Mouse (Mus musculus) small intestine, adult 2 months (tissue): ENCODE measurements at regions not wholly inside any gene's neighbourhood (a gene's known extent, or its start where the extent isn't known, plus 50 kb on each side); places are given as distances from the start of the nearest gene placed in this dataset.

ENCODE experiments used
- H3K27ac ChIP-seq: fragments of 200-500 bp; 2 replicates; pipeline ENCODE4 v1.5.1; 2012; ENCODE audit warnings: low read depth, low read length, control low read depth, inconsistent platforms; ENCODE audit not compliant: insufficient read depth
- H3K27me3 ChIP-seq: fragments of 200-500 bp; 2 replicates; pipeline ENCODE4 v1.6.1; 2012; ENCODE audit warnings: mild to moderate bottlenecking, moderate library complexity, low read length, inconsistent platforms; ENCODE audit not compliant: control insufficient read depth, insufficient read depth
- H3K36me3 ChIP-seq: fragments of 200-500 bp; 2 replicates; pipeline ENCODE4 v1.6.1; 2012; ENCODE audit warnings: mild to moderate bottlenecking, low read length, control low read depth, inconsistent platforms; ENCODE audit not compliant: control insufficient read depth, insufficient read depth
- H3K4me1 ChIP-seq: fragments of 200-500 bp; 2 replicates; pipeline ENCODE4 v1.6.1; 2012; ENCODE audit warnings: low read length, inconsistent platforms, mixed read lengths; ENCODE audit not compliant: control insufficient read depth, insufficient read depth, insufficient read length
- H3K4me3 ChIP-seq: fragments of 200-500 bp; 2 replicates; pipeline ENCODE4 v1.5.1; 2012; ENCODE audit warnings: low read depth, mild to moderate bottlenecking, control low read depth, inconsistent platforms, low read length, moderate library complexity
- CTCF ChIP-seq: fragments of 200-500 bp; IDR thresholded peaks from 2 replicates; pipeline ENCODE4 v1.5.1; 2012; ENCODE audit warnings: low read depth, mild to moderate bottlenecking, control low read depth, inconsistent platforms, low read length, moderate library complexity, mixed read lengths; ENCODE audit not compliant: insufficient replicate concordance, insufficient read length; ENCODE audit errors: extremely low read depth
- POLR2A ChIP-seq: fragments of 200-500 bp; IDR thresholded peaks from 2 replicates; pipeline ENCODE4 v1.6.1; 2012; ENCODE audit warnings: low read depth, mild to moderate bottlenecking, control low read depth, inconsistent platforms, low read length, moderate library complexity
- WGBS: fragments of 180-500 bp; shearing (Covaris S2); methylation state at CpG from one replicate; pipeline ENCODE4 v1.1.7; 2018; 5-methylcytosine and 5-hydroxymethylcytosine counted together

DNA sequence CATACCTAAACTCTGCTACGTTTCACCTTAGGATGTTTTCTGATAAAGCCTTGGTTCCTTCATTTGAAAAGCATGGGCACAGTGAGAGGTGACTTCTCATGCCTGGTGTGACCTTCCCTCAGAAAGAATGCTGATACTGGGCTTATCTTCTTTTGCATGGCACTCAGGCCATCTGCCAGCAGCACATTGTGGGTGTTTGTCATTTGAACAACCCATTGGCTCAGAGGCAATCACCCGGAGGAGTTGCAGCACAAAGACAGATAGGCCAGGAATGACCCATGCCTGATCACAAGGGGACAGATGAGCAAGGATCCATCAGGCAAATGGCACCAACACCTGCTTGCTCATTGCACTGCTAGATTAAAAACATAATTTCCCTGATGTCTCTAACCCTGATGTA, 572.7 kb upstream of the Fam19a5 start:
- 73% methylated on average over 2 of the region's 2 CpGs for whole genome bisulfite sequencing
- TF ChIP-seq POLR2A (no peak), CTCF (no peak)
- Histone ChIP-seq H3K27me3 (no peaks in the 10 kb centered on the region), H3K4me1 (no peaks in the 10 kb centered on the region), H3K27ac (no peak overlapping the region), H3K36me3 (no peaks in the 10 kb centered on the region), H3K4me3 (no peak overlapping the region)

DNA sequence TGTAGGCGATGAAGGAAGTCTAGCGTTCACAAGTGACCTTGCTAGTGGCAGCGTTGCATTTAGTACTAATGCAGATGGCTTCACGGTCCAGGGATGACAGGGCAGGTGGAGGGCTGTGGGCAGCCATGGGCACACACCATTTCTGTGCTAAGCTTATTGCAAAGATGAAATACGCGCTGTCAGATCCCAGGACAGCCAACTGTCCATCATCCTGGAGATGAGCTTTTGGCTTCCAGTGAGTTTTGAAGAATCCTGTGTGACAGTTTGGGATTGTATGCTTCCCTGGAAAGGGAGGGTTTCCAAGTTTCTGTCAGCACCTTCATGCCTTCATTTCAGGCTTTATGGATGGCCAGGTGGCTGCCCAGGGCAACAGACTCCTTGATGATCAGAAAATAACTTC, 547.9 kb upstream of the Fam19a5 start:
- no peak overlapping the region for H3K27ac ChIP-seq
- TF ChIP-seq POLR2A (no peak), CTCF (no peak)
- no peaks in the 10 kb centered on the region for H3K4me1 ChIP-seq
- H3K4me3 ChIP-seq = no peak overlapping the region
- WGBS = 94% methylated on average over 6 of the region's 6 CpGs
- no peaks in the 10 kb centered on the region for H3K27me3 ChIP-seq
- H3K36me3 ChIP-seq = no peaks in the 10 kb centered on the region

DNA sequence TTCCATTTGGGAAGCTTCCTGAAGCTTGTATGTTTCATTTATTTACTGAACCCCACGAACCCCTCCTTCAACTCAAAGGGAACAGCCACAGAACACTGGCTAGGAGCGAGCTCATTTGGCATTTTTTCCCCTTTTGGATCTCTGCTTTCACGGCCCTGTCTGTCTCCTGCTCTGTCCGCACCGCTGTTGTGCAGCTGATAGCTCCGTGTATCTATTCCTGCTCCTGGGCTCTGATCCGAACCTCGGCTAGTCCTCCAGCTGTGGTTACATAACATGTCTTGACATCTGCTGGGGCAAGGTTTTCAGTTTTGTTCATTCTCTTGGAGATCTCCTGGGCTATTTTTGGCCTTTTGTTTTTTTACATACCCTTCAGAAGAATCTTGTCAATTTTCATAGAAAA, 525.1 kb upstream of the Fam19a5 start:
- WGBS = 43% methylated on average over 8 of the region's 8 CpGs
- H3K4me1 ChIP-seq = no peaks in the 10 kb centered on the region
- H3K4me3 ChIP-seq = no peak overlapping the region
- H3K27me3 ChIP-seq = no peaks in the 10 kb centered on the region
- no peaks in the 10 kb centered on the region for H3K36me3 ChIP-seq
- TF ChIP-seq CTCF = no peak
- no peak for TF ChIP-seq POLR2A
- H3K27ac ChIP-seq = no peak overlapping the region

DNA sequence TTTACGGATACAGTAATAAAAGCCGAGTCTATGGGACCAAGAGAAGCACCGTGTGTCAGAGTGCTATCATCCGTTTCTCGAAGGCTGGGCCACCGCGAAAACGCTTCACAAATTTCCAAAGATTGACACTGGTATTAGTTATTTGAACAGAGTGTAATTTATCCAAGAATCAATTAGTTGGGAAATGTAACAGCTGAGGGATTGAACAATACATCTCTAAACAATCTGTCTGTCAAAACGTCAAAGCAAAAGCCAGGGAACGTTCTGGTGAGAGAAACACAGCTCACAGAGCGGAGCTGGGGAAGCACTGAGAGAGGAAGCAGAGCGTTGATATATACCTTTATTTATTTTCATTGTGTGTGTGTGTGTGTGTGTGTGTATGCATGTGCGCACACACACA, 498.1 kb upstream of the Fam19a5 start:
- Histone ChIP-seq H3K27me3 (no peaks in the 10 kb centered on the region), H3K36me3 (no peaks in the 10 kb centered on the region), H3K4me1 (no peaks in the 10 kb centered on the region), H3K4me3 (no peak overlapping the region), H3K27ac (no peak overlapping the region)
- WGBS = 57% methylated on average over 13 of the region's 13 CpGs
- TF ChIP-seq POLR2A = no peak
- no peak for TF ChIP-seq CTCF

DNA sequence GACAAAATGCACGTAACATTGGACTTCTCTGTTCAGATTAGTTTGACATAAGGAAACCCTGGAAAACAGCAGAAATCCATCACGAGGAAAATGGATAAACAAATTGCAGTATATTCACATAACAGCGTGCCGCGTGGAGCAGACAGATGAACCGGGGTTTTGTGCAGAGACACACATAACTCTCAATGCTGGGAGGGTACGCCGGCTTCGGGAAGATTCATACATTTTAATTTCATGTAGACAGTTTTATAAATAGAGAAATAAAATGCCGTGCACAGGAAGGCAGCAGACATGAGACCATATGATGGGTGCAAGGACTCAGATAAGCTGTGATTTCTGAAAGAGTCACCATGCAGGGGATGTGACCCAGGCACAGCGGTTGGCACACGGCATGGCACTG, 489.9 kb upstream of the Fam19a5 start:
- no peaks in the 10 kb centered on the region for H3K36me3 ChIP-seq
- 86% methylated on average over 12 of the region's 12 CpGs for WGBS
- H3K4me1 ChIP-seq = no peaks in the 10 kb centered on the region
- no peaks in the 10 kb centered on the region for H3K27me3 ChIP-seq
- TF ChIP-seq CTCF = no peak
- no peak for TF ChIP-seq POLR2A
- no peak overlapping the region for H3K4me3 ChIP-seq
- H3K27ac ChIP-seq = no peak overlapping the region

DNA sequence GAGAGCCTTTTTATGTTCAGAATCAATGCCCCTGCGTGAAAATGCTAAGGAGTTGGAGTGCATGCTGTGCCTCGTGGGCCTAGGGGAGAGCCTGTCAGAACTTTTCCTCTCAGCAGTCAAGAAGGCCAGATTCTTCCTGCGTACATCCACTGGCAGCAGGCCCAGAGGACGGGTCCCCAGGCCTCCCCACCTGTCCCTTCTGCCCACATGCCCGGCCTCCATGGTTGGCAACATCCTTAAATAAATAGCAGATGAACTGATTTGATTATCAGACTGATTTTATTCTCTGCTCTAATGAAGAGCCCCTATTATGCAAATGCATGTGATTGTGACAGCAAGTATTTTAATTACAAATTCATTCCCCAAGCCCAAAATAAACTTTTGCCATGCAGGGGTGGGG, 479.2 kb upstream of the Fam19a5 start:
- 57% methylated on average over 5 of the region's 5 CpGs for WGBS
- Histone ChIP-seq H3K27me3 (no peaks in the 10 kb centered on the region), H3K4me1 (no peaks in the 10 kb centered on the region), H3K4me3 (no peak overlapping the region), H3K36me3 (no peaks in the 10 kb centered on the region), H3K27ac (no peak overlapping the region)
- TF ChIP-seq CTCF (no peak), POLR2A (no peak)

DNA sequence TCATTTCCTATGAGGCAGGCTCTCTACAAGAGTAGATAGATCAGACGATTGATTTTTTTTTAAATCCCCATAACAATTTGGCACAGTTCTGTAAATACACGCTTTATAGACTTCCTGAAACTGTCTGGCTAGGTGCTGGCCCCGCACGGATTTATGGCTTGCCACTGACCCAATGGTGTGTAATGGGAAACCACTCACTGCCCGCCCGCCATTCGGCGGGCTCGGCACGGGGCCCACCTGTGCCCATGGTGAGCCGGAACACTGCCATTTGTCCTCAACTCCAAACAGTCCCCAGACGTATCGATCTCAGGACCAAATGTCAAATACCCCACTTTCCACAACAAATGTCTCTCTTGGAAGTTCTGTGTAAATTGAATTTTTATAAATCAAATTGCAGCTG, 475.8 kb upstream of the Fam19a5 start:
- TF ChIP-seq CTCF (no peak), POLR2A (no peak)
- H3K27me3 ChIP-seq = no peaks in the 10 kb centered on the region
- no peaks in the 10 kb centered on the region for H3K4me1 ChIP-seq
- H3K27ac ChIP-seq = no peak overlapping the region
- no peaks in the 10 kb centered on the region for H3K36me3 ChIP-seq
- no peak overlapping the region for H3K4me3 ChIP-seq
- 82% methylated on average over 13 of the region's 13 CpGs for WGBS

DNA sequence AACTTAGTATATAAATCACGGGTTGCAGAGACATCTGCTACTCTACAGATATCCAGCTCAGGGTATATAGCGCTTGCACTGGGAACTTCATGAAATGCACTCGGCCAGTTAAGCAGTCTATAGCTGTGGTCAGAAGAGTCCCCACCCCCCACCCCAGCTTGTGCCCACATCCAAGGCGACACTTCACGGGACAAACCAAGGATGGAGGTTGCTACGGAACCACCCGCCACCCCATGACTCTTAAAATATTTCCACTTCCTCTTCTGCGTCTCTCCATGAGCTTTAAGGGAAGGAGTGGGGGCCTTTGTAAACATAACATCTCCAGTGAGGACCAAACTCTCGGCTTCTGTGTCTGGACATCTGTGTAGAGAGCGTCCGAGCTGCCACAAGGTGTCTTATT, 469.5 kb upstream of the Fam19a5 start:
- no peaks in the 10 kb centered on the region for H3K4me1 ChIP-seq
- 77% methylated on average over 11 of the region's 11 CpGs for WGBS
- no peaks in the 10 kb centered on the region for H3K27me3 ChIP-seq
- no peak overlapping the region for H3K4me3 ChIP-seq
- no peak for TF ChIP-seq POLR2A
- no peak for TF ChIP-seq CTCF
- H3K27ac ChIP-seq = no peak overlapping the region
- H3K36me3 ChIP-seq = no peaks in the 10 kb centered on the region
